Mouse (Mus musculus) embryo, embryonic 9.5 days (tissue): ENCODE data around the gene Cnot8.

Experiments
- DNase-seq: peaks from one replicate; pipeline ENCODE4 v3.0.0-alpha.2; 2017; ENCODE audit errors: extremely low spot score

Cnot8 gene

GRCm38 (mm10) chr11:58156871-58157270 is 52.9 kb downstream of the Cnot8 start:
- DNase-seq, result no peak

- DNase-seq, result no peak
Measured at GRCm38 (mm10) chr11:58165072-58165471, 61.1 kb downstream of the Cnot8 start.

GRCm38 (mm10) chr11:58167822-58168166 is 63.8 kb downstream of the Cnot8 start:
- no peak for DNase-seq
